Mouse (Mus musculus): ENCODE data around the gene Otop2.
A peak's percentile ranks its signal among the peaks of the same experiment; 100 is the strongest.

Otop2 gene

GRCm38 (mm10) chr11:115298160-115298559, 8.8 kb upstream of the Otop2 start:
- no peak for DNase-seq (ENCODE audit: low spot score)

- no peak for DNase-seq (ENCODE audit: low spot score)
Measured at GRCm38 (mm10) chr11:115300745-115301144, 6.2 kb upstream of the Otop2 start.

- DNase-seq (ENCODE audit: low spot score): no peak
Measured at GRCm38 (mm10) chr11:115301351-115301750, 5.6 kb upstream of the Otop2 start.

- no peak for DNase-seq (ENCODE audit: low spot score)
Measured at GRCm38 (mm10) chr11:115303167-115303566, 3.8 kb upstream of the Otop2 start.

- no peak for DNase-seq (ENCODE audit: low spot score)
Measured at GRCm38 (mm10) chr11:115308781-115309180, 1.8 kb downstream of the Otop2 start.

- no peak for DNase-seq (ENCODE audit: low spot score)
Measured at GRCm38 (mm10) chr11:115314249-115314648, 7.3 kb downstream of the Otop2 start.

- no peak for DNase-seq (ENCODE audit: low spot score)
Measured at GRCm38 (mm10) chr11:115317204-115317603, 10.2 kb downstream of the Otop2 start.

- peak; percentile 41 for DNase-seq (ENCODE audit: low spot score)
Measured at GRCm38 (mm10) chr11:115318245-115319027, 11.5 kb downstream of the Otop2 start.

GRCm38 (mm10) chr11:115319704-115320383, 12.9 kb downstream of the Otop2 start:
- no peak for DNase-seq (ENCODE audit: low spot score)

GRCm38 (mm10) chr11:115321906-115322693, 15.1 kb downstream of the Otop2 start, which contains the start of gene Ush1g:
Gene Ush1g (minus strand): TSS chr11:115322041.
- peak; percentile 57 for DNase-seq (ENCODE audit: low spot score)

GRCm38 (mm10) chr11:115323354-115323753, 16.4 kb downstream of the Otop2 start:
- no peak for DNase-seq (ENCODE audit: low spot score)

- no peak for DNase-seq (ENCODE audit: low spot score)
Measured at GRCm38 (mm10) chr11:115326730-115327129, 19.8 kb downstream of the Otop2 start.

- DNase-seq (ENCODE audit: low spot score): no peak
Measured at GRCm38 (mm10) chr11:115329339-115329738, 22.4 kb downstream of the Otop2 start.

GRCm38 (mm10) chr11:115334531-115334930, 27.6 kb downstream of the Otop2 start, which contains the start of gene Otop3:
Gene Otop3 (plus strand): TSS chr11:115334731.
- no peak for DNase-seq (ENCODE audit: low spot score)

GRCm38 (mm10) chr11:115335223-115335622, 28.3 kb downstream of the Otop2 start:
- no peak for DNase-seq (ENCODE audit: low spot score)

GRCm38 (mm10) chr11:115336115-115336514, 29.2 kb downstream of the Otop2 start:
- DNase-seq (ENCODE audit: low spot score): no peak

GRCm38 (mm10) chr11:115337350-115337749, 30.4 kb downstream of the Otop2 start:
- DNase-seq (ENCODE audit: low spot score): no peak

GRCm38 (mm10) chr11:115337826-115338225, 30.9 kb downstream of the Otop2 start:
- no peak for DNase-seq (ENCODE audit: low spot score)

GRCm38 (mm10) chr11:115341246-115341645, 34.3 kb downstream of the Otop2 start:
- DNase-seq (ENCODE audit: low spot score): no peak

- no peak for DNase-seq (ENCODE audit: low spot score)
Measured at GRCm38 (mm10) chr11:115341866-115342265, 34.9 kb downstream of the Otop2 start.

- no peak for DNase-seq (ENCODE audit: low spot score)
Measured at GRCm38 (mm10) chr11:115344967-115345366, 38.0 kb downstream of the Otop2 start.

- DNase-seq (ENCODE audit: low spot score): no peak
Measured at GRCm38 (mm10) chr11:115345515-115345914, 38.6 kb downstream of the Otop2 start.
